Mouse (Mus musculus): Measurements from ENCODE around the gene Hist2h2be. TPM values are rescaled to one million over a fixed set of nuclear protein-coding genes. Genes with fewer than 3 reads are reported as not detected.

Gene Hist2h2be
- total RNA-seq, 2 experiments from 2014 or later = 5.9 to 6.6 TPM

- ATAC-seq (replicated peaks; ENCODE audit: poor library complexity) = 0 out of 2 replicates have a peak, but pooled peaks have one; percentile 2
Observed at GRCm38 (mm10) chr3:96237904-96238511, 17.1 kb downstream of the Hist2h2be start.

GRCm38 (mm10) chr3:96238954-96239793, 18.3 kb downstream of the Hist2h2be start, which contains the start of gene Hist2h3c2:
TSS of gene Hist2h3c2 (minus strand) at chr3:96239127.
- peak; percentile 62 for ATAC-seq (replicated peaks; ENCODE audit: poor library complexity)

- ATAC-seq (replicated peaks; ENCODE audit: poor library complexity) = peak; percentile 56
Observed at GRCm38 (mm10) chr3:96239949-96240798, 19.3 kb downstream of the Hist2h2be start, which contains the start of gene Hist2h2aa2. TSS of gene Hist2h2aa2 (minus strand) at chr3:96240276.

GRCm38 (mm10) chr3:96240799-96241197, 19.9 kb downstream of the Hist2h2be start:
- no peak for ATAC-seq (replicated peaks; ENCODE audit: poor library complexity)

GRCm38 (mm10) chr3:96243921-96244572, 23.1 kb downstream of the Hist2h2be start:
- no peak for ATAC-seq (replicated peaks; ENCODE audit: poor library complexity)

- peak; percentile 62 for ATAC-seq (replicated peaks; ENCODE audit: poor library complexity)
Observed at GRCm38 (mm10) chr3:96245003-96245886, 24.3 kb downstream of the Hist2h2be start, which contains the start of gene Hist2h2aa1. TSS of gene Hist2h2aa1 (plus strand) at chr3:96245497.

GRCm38 (mm10) chr3:96246018-96246417, 25.1 kb downstream of the Hist2h2be start:
- ATAC-seq (replicated peaks; ENCODE audit: poor library complexity) = peak; percentile 51

GRCm38 (mm10) chr3:96246427-96246856, 25.5 kb downstream of the Hist2h2be start, which contains the start of gene Hist2h3c1:
TSS of gene Hist2h3c1 (plus strand) at chr3:96246685.
- ATAC-seq (replicated peaks; ENCODE audit: poor library complexity) = peak; percentile 62

GRCm38 (mm10) chr3:96247356-96248140, 26.6 kb downstream of the Hist2h2be start:
- no peak for ATAC-seq (replicated peaks; ENCODE audit: poor library complexity)

GRCm38 (mm10) chr3:96248141-96249033, 27.5 kb downstream of the Hist2h2be start:
- ATAC-seq (replicated peaks; ENCODE audit: poor library complexity) = no peak

- no peak for ATAC-seq (replicated peaks; ENCODE audit: poor library complexity)
Observed at GRCm38 (mm10) chr3:96249034-96249345, 28.1 kb downstream of the Hist2h2be start.

GRCm38 (mm10) chr3:96250890-96251289, 30.0 kb downstream of the Hist2h2be start:
- ATAC-seq (replicated peaks; ENCODE audit: poor library complexity) = no peak

GRCm38 (mm10) chr3:96251787-96252186, 30.9 kb downstream of the Hist2h2be start:
- peak; percentile 30 for ATAC-seq (replicated peaks; ENCODE audit: poor library complexity)

- peak; percentile 96 for ATAC-seq (replicated peaks; ENCODE audit: poor library complexity)
Observed at GRCm38 (mm10) chr3:96254683-96255355, 33.9 kb downstream of the Hist2h2be start.

- no peak for ATAC-seq (replicated peaks; ENCODE audit: poor library complexity)
Observed at GRCm38 (mm10) chr3:96255926-96256593, 35.1 kb downstream of the Hist2h2be start.

- no peak for ATAC-seq (replicated peaks; ENCODE audit: poor library complexity)
Observed at GRCm38 (mm10) chr3:96257190-96257589, 36.3 kb downstream of the Hist2h2be start.

All from megakaryocyte progenitor cell, adult 5-6 weeks (primary cell).